Mouse (Mus musculus) fibroblast of lung, adult 2 months (primary cell): Measurements from ENCODE around the gene Cradd.

Experiments
- DNase-seq: peaks from one replicate; pipeline ENCODE4 v3.0.0-alpha.2; 2011; ENCODE audit warnings: low read depth

The Cradd gene

GRCm38 (mm10) chr10:95304240-95304639, 19.7 kb downstream of the Cradd start:
- no peak for DNase-seq

- no peak for DNase-seq
These were observed 21.4 kb downstream of the Cradd start for GRCm38 (mm10) chr10:95302211-95303163.

- DNase-seq: peak; percentile 14
These were observed 23.6 kb downstream of the Cradd start for GRCm38 (mm10) chr10:95300178-95300793.

GRCm38 (mm10) chr10:95299808-95300133, 24.2 kb downstream of the Cradd start:
- DNase-seq: no peak

- no peak for DNase-seq
These were observed 24.7 kb downstream of the Cradd start for GRCm38 (mm10) chr10:95299010-95299807.

GRCm38 (mm10) chr10:95298504-95298903, 25.4 kb downstream of the Cradd start:
- no peak for DNase-seq

- DNase-seq: no peak
These were observed 26.2 kb downstream of the Cradd start for GRCm38 (mm10) chr10:95297690-95298104.

GRCm38 (mm10) chr10:95297024-95297423, 26.9 kb downstream of the Cradd start:
- peak; percentile 45 for DNase-seq

- no peak for DNase-seq
These were observed 30.7 kb downstream of the Cradd start for GRCm38 (mm10) chr10:95293261-95293660.

GRCm38 (mm10) chr10:95292269-95292668, 31.7 kb downstream of the Cradd start:
- DNase-seq: no peak

GRCm38 (mm10) chr10:95291133-95291876, 32.6 kb downstream of the Cradd start:
- no peak for DNase-seq

GRCm38 (mm10) chr10:95289819-95290218, 34.1 kb downstream of the Cradd start:
- no peak for DNase-seq

GRCm38 (mm10) chr10:95288206-95288605, 35.7 kb downstream of the Cradd start:
- no peak for DNase-seq

GRCm38 (mm10) chr10:95287351-95287750, 36.6 kb downstream of the Cradd start:
- DNase-seq: no peak

- DNase-seq: no peak
These were observed 40.5 kb downstream of the Cradd start for GRCm38 (mm10) chr10:95283434-95283833.

GRCm38 (mm10) chr10:95281996-95282395, 41.9 kb downstream of the Cradd start:
- no peak for DNase-seq

GRCm38 (mm10) chr10:95281466-95281990, 42.4 kb downstream of the Cradd start:
- no peak for DNase-seq

- DNase-seq: no peak
These were observed 43.6 kb downstream of the Cradd start for GRCm38 (mm10) chr10:95280327-95280726.

GRCm38 (mm10) chr10:95279459-95279858, 44.5 kb downstream of the Cradd start:
- no peak for DNase-seq

- no peak for DNase-seq
These were observed 45.8 kb downstream of the Cradd start for GRCm38 (mm10) chr10:95278085-95278484.

GRCm38 (mm10) chr10:95275488-95275887, 48.4 kb downstream of the Cradd start:
- no peak for DNase-seq

- DNase-seq: no peak
These were observed 50.7 kb downstream of the Cradd start for GRCm38 (mm10) chr10:95273226-95273625.
